Mouse (Mus musculus): Measurements from ENCODE around the gene Cpt2. TPM values are rescaled to one million over a fixed set of nuclear protein-coding genes. Genes with fewer than 3 reads are reported as not detected.

Cpt2 gene
- total RNA-seq, 2 experiments from 2014 or later: 6.7 to 7.3 TPM

Other genes with a start within 250 kb of the Cpt2 start
- under 1 TPM; 0.28 to 0.62 TPM for gene Dmrtb1, start 239.4 kb downstream of the Cpt2 start, total RNA-seq (2021)
- 100 to 1,000 TPM in 1 of 2 experiments, 10 to 100 TPM in 1; 82.9 to 110 TPM for gene Lrp8, start 121.3 kb downstream of the Cpt2 start, total RNA-seq (2021)
- gene Magoh, start 43.9 kb downstream of the Cpt2 start, total RNA-seq (2021): 10 to 100 TPM; 37.6 to 41.9 TPM
- 10 to 100 TPM; 64.8 to 71.3 TPM for gene 0610037L13Rik, start 33.8 kb downstream of the Cpt2 start, total RNA-seq (2021)
- not detected for gene Slc1a7, start 44.7 kb upstream of the Cpt2 start, total RNA-seq (2021)
- 10 to 100 TPM in 1 of 2 experiments, 1 to 10 TPM in 1; 7.8 to 10.0 TPM for gene Podn, start 172.8 kb upstream of the Cpt2 start, total RNA-seq (2021)
- 100 to 1,000 TPM in 1 of 2 experiments, 10 to 100 TPM in 1; 86.4 to 103 TPM for gene Scp2, start 221.4 kb upstream of the Cpt2 start, total RNA-seq (2021)
- 10 to 100 TPM; 16.7 to 18.5 TPM for gene Echdc2, start 241.8 kb upstream of the Cpt2 start, total RNA-seq (2021)